Mouse (Mus musculus) MEL (cell line): ENCODE results near the gene Srsf12. TPM values are rescaled to one million over a fixed set of nuclear protein-coding genes. Genes with fewer than 3 reads are reported as not detected.

Experiments used
- polyA plus RNA-seq, 2 experiments: library from polyadenylated mRNA; stranded (reverse) in 1 of 2; unstranded in 1 of 2; fragments of >175 nt in 1 of 2; fragments of >200 nt in 1 of 2; gene quantifications; 2 replicates each; pipeline versions ENCODE4 v1.2.1 to v1.2.4; 2012; ENCODE audit warnings: low replicate concordance in 2 of 2, low read depth in 1 of 2; ENCODE audit not compliant: insufficient read length in 2 of 2, insufficient read depth in 1 of 2, missing spikeins in 1 of 2
- total RNA-seq: library from RNA; depleted of rRNA; stranded (reverse); fragments of 300-350 nt; gene quantifications from 2 replicates; pipeline ENCODE4 v1.2.3, GENCODE M21; 2012; rRNA removed

The Srsf12 gene
- total and polyA plus RNA-seq, 3 experiments = not detected

Other genes with a start within 250 kb of the Srsf12 start
- gene Rragd, start 226.0 kb upstream of the Srsf12 start, total RNA-seq = not detected in 2 replicates
- not detected for gene Rragd, start 226.0 kb upstream of the Srsf12 start, polyA plus RNA-seq
- 32.6 and 35.4 TPM in 2 replicates for gene Ube2j1, start 177.6 kb upstream of the Srsf12 start, total RNA-seq
- 10 to 100 TPM in 1 of 2 experiments, not detected in 1; 42.9 TPM for gene Ube2j1, start 177.6 kb upstream of the Srsf12 start, polyA plus RNA-seq
- 0.12 TPM in 1 of 2 replicates, not detected in the other for gene Gabrr2, start 146.0 kb upstream of the Srsf12 start, total RNA-seq
- gene Gabrr2, start 146.0 kb upstream of the Srsf12 start, polyA plus RNA-seq = under 1 TPM in 1 of 2 experiments, not detected in 1; 0.11 TPM
- not detected in 2 replicates for gene Gabrr1, start 76.5 kb upstream of the Srsf12 start, total RNA-seq
- not detected for gene Gabrr1, start 76.5 kb upstream of the Srsf12 start, polyA plus RNA-seq
- not detected in 2 replicates for gene Pm20d2, start 19.3 kb upstream of the Srsf12 start, total RNA-seq
- gene Pm20d2, start 19.3 kb upstream of the Srsf12 start, polyA plus RNA-seq = not detected
- 7.6 and 11.8 TPM in 2 replicates for gene Pnrc1, start 81.2 kb downstream of the Srsf12 start, total RNA-seq
- gene Pnrc1, start 81.2 kb downstream of the Srsf12 start, polyA plus RNA-seq = 10 to 100 TPM in 1 of 2 experiments, not detected in 1; 14.4 TPM
- gene Rngtt, start 101.3 kb downstream of the Srsf12 start, total RNA-seq = 13.7 and 15.0 TPM in 2 replicates
- 10 to 100 TPM in 1 of 2 experiments, not detected in 1; 18.7 TPM for gene Rngtt, start 101.3 kb downstream of the Srsf12 start, polyA plus RNA-seq